Mouse (Mus musculus) embryo, embryonic 11.5 days (tissue): Measurements from ENCODE around the gene Tcf20.

ENCODE experiments used
- DNase-seq: peaks from one replicate; pipeline ENCODE4 v3.0.0-alpha.2; 2012; ENCODE audit warnings: low read depth, low spot score

Gene Tcf20

DNA sequence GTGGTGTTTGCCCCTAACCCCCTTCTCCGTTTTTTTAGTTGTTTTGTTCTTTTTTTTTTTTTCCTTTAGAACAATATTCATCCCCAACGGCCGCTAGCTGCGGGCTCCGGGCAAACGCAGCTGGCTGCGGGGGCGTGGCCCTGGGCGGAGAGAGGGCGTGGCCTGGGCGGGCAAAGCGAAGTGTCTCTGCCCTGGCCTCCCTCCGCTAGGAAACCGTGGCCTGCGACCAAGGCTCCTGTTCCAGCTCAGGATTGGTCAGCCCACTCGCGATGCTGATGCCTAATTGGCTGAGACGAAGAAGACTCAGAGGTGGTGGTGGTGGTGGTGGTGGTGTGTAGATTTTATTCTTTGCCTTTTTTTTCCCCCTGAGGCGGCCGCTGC, at the start of gene Tcf20:
Gene Tcf20, minus strand, starts transcription at position 141 of the 381 bp plus-strand sequence.
- DNase-seq, result peak; percentile 83

DNA sequence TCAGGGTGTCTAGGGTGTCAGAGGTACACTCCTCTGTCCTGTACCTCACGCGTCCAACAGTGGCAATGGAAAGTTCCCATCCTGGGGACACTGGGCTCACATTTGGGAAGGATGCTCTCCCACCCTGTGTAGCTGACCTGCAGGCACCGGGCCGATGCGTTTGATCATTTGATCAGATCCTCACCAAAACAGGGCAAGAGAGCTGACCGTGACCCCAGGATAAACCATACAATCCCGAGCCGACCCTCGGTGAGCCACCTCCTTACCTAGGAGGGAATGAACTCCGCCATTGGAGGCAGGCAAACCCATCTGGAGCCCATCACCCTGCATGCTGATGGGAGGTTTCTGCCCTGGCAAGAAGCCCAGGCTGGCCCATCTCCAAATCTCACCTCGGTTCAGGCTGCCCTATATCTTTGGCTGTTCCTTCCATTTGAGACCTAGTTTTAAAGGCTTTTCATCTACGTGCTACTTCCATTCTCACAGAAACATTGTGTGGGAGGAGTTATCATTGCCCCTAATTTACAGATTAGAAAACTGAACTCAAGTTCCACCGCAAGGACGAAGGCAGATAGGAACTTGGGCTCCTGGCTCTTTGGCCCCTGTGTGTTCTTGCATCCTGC, 49.3 kb upstream of the Tcf20 start:
- no peak for DNase-seq

GRCm38 (mm10) chr15:83036089-83036488, 48.4 kb upstream of the Tcf20 start:
- no peak for DNase-seq

DNA sequence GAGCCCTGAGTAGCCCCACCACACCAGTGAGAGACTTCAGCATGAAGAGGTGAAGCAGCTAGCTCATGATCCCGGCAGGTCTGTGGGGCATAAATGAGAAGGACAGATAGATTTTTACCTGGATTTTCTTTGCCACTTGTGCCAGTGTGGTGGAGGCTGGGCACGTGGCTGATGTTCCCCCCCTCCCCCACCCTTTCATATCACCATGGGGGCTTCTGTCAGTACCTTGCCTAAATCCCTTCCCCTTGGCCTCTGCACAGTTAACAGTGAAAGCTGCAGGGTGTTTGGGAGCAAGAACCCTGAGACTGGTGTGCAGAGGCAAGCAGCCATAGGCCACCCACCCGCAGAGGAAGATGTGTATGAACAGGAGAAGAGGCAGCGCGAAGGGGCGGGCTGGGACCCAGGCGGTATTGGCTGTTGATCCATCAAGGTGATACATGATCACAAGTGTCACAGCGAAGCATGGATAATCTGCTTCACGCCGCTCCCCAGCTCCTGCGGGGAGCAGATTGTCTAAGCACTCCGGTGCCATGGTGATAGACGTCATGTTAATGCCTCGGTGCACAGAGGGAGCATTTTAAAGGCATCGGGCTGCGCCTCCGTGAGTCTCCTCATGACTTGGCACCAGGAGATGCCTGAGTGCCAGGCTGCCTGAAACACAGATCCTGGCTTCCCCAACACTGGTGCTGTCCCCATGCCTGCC, 46.8 kb upstream of the Tcf20 start:
- no peak for DNase-seq

- DNase-seq, result no peak
Observed at GRCm38 (mm10) chr15:83032981-83033541, 45.4 kb upstream of the Tcf20 start, which contains the start of gene Nfam1. Nfam1 (minus strand) TSS chr15:83033306.

DNA sequence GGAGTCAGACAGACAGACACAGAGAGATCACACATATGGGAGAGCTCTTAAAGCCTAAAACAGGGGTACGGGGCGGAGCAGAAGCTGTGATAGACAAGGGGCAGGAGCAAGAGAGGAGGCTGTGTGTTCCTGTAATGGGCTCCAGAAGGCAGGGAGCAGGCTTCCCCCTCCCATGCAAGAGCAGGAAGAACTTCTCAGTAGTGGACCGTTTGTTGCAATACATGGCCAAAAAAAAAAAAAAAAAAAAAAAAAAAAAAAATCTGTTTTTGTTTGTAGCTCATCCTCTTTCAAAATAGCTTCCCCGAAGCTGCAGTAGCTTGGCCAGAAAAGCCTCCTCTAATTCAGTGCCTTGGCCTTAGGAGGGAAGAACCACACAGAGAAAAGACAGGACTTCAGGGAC, 43.2 kb upstream of the Tcf20 start:
- no peak for DNase-seq

DNA sequence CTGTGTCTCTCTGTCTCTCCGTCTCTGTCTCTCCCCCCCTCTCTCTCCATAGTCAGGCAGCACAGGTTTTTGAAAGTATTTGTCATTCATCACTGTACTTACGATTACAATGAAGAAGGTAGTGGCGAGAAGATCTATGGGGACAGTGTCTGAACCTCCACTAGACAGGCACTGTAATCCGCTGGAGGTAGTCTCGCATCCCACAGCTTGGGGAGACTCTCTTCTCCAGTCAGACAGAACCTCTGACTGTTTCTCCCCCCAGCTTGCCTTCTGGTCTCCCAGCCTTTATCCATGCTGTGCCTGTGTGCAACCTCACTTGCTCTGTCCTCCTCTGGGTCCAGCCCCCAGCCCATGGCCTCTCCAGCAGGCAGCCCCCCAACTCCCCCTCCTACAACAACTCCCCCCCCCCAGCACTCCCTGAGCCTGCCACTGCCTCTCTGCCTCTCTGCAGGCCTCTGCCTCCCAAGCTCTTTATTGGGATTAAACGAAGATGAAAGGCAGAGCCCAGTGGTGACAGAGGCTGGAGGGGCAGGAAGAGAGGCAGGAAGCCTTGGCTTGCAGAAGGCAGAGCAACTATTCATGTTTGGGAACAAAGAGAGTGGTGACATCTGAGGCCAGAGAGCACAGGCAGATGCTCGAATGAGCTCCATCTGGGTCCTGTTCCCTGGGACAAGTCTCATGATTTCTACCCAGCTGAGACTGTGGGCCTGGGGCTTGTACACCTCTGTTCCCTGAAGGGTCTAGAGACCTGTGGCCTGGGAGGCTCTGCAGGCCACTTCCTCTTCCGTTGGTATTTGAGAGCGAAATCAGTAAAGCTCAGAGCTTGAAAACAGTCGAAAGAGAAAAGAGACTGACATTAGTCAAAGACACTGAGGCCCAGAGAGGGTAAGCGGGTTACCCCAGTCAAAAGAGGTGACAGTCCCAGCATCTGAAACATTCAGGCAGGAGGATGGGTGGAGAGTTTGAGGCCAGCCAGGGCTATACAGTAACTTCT, 42.4 kb upstream of the Tcf20 start:
- DNase-seq, result no peak

DNA sequence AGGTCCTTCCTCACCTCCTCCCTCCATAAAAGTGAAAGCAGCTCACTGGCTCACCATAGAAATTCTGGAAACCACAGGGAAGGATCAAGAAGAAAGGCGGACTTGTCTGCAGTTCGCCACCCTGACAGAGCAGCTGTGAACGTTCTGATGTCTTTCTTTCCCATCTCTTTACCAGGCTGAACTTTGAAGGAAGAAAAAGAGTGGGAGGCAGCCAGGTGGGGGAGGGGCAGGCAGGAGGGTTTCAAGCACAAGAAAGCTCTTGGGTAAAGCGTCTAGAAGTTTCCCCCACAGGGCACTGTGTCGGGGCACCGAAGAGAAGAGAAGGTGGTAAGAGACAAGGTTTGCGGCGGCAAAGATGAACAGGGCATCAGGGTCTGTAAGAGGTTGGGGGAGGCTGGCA, 38.5 kb upstream of the Tcf20 start:
- DNase-seq, result no peak

DNA sequence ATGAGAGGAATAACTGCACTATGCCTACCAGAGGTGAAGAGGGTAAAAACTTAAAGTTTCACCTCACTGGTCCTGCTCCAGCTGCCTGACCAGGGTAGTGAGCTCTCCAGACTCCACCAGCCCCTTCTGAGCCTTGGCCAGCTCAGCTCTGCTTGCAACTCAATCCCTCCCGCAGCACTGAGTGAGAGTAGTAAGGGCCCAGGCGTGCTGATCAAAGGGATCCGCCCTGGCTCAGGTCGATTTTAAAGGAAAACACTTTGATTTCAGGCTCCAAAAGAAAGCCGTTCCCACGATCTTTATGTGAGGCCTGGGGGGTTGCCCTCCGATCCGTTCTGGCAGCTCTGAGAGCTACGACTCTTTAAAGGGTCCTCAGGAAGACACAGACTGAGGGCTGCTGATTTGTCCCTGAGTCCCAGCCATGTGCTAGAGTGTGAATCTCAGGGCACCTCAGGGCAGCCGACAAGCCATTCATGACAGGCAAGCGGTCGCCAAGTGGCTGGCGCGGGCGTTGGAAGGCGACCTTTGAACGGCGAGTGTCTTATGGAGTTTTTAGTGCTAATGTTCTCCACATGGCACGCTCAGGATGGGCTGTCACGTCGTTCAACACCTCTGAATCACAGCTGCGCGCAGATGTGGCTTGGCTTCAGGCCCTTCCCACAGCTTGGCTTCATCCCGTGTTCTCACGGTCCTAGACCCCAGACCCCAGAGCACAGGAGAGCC, 37.5 kb upstream of the Tcf20 start:
- no peak for DNase-seq

GRCm38 (mm10) chr15:83022947-83023346, 35.3 kb upstream of the Tcf20 start:
- DNase-seq, result no peak

- no peak for DNase-seq
Observed at GRCm38 (mm10) chr15:83010990-83011664, 23.5 kb upstream of the Tcf20 start.

DNA sequence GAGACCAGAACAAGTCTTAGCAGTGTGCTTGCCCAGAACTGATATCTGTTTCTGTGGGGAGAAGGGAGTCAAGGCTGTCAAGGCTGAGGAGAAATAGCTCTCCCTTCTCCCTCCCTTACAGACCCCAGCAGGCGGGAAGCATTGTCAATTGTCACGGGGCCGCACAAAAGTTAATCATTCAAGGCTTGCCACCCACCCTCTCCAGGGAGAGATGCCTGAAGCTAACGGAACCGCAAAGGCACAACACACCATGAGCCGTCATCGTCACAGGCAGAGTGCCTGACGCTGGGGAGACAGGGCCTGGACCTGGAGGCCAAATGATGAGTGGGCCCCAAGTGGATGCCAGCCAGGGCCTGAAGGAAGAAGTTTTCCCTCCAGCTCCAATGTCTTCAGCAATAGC, 22.8 kb upstream of the Tcf20 start:
- no peak for DNase-seq

DNA sequence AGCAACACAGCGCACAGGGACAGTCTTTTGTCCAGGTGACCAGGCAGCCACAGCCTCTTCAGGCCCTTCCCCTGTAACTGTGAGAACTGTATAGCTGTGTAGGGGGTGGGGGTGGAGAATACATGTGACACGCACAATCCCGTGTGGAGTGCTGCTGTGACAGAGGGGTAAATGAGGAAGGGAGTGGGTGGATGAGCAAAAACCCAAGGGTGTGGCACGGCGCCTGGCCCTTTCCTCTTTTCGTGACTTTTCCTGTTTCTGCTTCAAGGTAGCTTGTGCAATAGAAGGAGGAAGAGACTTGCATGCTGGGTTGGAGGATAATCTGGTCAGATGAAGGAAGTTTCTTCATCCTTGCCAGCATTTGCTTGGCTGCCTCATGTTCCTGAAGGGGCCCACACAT, 21.9 kb upstream of the Tcf20 start:
- no peak for DNase-seq

GRCm38 (mm10) chr15:83008761-83009423, 21.2 kb upstream of the Tcf20 start:
- no peak for DNase-seq

- no peak for DNase-seq
Observed at GRCm38 (mm10) chr15:83007346-83007920, 19.8 kb upstream of the Tcf20 start.

DNA sequence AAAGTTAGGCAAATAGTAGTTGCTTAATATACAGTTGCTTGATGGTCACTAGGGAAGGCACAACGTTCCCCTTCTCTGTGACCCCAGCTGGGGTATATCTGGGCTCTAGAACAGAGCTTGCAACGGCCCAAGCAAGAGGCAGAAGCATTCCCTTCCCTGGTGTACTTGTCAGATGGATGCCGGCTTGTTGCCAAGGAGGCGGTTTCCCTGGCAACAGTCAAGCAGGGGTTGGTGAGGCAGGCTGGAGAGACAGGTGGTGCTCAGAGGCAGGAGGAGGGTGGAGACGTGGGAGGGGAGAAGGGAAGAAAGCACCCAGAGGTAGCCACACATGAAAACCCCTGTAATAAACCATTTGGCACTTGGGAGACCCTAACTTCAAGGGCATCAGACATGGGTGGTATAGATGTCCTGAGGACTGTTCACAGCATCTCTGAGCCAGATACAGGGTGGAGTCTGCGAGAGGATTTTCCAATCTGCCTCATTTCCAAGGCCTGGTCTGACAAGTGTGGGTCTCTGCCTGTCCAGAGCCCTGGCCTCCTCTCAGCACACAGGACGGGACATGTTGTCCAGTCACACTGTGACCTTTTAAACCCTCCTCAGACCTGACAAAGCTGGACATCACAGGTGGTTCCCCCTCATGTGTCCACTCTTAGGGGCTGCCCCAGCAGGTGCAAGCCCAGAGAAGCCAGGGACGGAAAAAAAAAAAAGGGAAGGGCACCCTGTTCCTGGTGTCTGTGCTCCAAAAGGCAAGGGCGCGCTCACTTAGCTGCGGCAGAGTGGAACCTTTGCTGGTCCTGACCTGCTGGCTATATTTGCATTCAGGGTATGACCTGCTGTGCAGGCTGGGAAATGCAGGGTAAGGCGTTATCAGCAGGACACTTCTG, 15.2 kb upstream of the Tcf20 start:
- no peak for DNase-seq

DNA sequence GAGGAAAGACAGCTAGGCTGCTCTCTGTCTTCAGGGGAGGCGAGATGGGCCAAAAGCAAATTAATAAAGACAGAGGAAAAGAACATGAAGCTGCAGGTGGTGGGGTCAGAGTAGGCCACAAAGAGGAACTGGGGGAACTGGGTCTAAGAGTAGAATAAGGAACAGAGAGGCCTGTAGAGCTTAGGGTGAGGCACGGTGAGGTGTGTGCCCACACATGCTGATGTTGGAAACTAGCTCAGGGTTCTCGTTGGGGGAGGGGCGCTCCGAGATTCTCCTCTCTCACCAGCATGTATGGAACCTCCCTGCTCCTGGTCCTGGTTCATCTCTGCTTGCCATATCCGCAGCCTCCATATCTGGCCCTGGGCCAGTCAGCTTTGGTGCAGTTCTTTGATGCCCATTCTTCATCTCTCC, 11.1 kb upstream of the Tcf20 start:
- DNase-seq, result no peak

DNA sequence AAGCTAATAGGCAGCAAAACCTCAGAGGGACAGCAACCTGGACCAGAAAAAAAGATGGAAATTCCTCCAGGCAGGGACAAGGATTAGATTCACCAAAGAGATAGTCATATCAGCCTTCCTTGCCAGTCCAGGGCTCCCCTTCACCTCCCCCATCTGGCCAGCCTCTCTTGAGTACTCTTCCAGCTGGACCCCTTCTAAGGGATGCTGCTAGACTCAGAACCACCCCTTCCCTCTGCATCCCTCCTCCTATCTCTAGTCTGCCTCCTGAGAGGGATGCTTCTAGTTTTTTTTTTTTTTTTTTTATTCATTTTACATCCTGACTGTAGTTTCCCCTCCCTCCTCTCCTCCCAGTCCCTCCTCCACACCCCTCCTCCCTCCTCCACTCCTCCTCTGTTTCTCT, 8.8 kb upstream of the Tcf20 start:
- DNase-seq, result no peak

- no peak for DNase-seq
Observed at GRCm38 (mm10) chr15:82995239-82995638, 7.6 kb upstream of the Tcf20 start.
